Mouse (Mus musculus): ENCODE measurements around the gene Slc16a11. TPM values are rescaled to one million over a fixed set of nuclear protein-coding genes. Genes with fewer than 3 reads are reported as not detected.

Slc16a11 gene
- polyA plus RNA-seq, 1 experiment from 2014 or later = 0.81 TPM

- H3K4me3 ChIP-seq (ENCODE audit: low read depth, low read length) = peak within 1 kb of the TSS; percentile 24
- ATAC-seq (replicated peaks; ENCODE audit: insufficient number of reproducible peaks, low FRiP score, low TSS enrichment, low read depth) = no peak
- no peaks in the 10 kb centered on the region; the same call in 1 of the 2 replicates for H3K4me1 ChIP-seq (ENCODE audit: control insufficient read depth, insufficient read depth, low read length)
- peaks cover 54% of the 10 kb centered on the region for H3K27me3 ChIP-seq (ENCODE audit: control insufficient read depth, insufficient read depth, low read length)
- no peaks in the 10 kb centered on the region for H3K9me3 ChIP-seq (replicated peaks; ENCODE audit: control insufficient read depth, low read length)
- WGBS = 2% methylated on average over 38 of the region's 39 CpGs
- no peak for DNase-seq (ENCODE audit: low spot score)
- H3K4me2 ChIP-seq (ENCODE audit: low read depth, low read length) = peak within 1 kb of the TSS; percentile 49
- no peaks in the 10 kb centered on the region for H3K36me3 ChIP-seq (replicated peaks; ENCODE audit: control insufficient read depth, insufficient read depth, low read depth, low read length)
- no peak within 1 kb of the TSS for H3K27ac ChIP-seq (replicated peaks; ENCODE audit: low read depth, low read length)
- peak within 1 kb of the TSS; percentile 32; the same call in 1 of the 2 replicates for H3K9ac ChIP-seq (replicated peaks; ENCODE audit: low read length)
These were observed 16.9 kb downstream of the Slc16a11 start, which contains the start of gene Bcl6b for GRCm38 (mm10) chr11:70229260-70230010. Gene Bcl6b, minus strand, starts transcription at chr11:70229798.

- Histone ChIP-seq H3K4me2 (ENCODE audit: low read depth, low read length) (peak overlapping the region; percentile 43), H3K27me3 (ENCODE audit: control insufficient read depth, insufficient read depth, low read length) (peaks cover 49% of the 10 kb centered on the region), H3K36me3 (replicated peaks; ENCODE audit: control insufficient read depth, insufficient read depth, low read depth, low read length) (no peaks in the 10 kb centered on the region), H3K9me3 (replicated peaks; ENCODE audit: control insufficient read depth, low read length) (no peaks in the 10 kb centered on the region), H3K4me3 (ENCODE audit: low read depth, low read length) (peak overlapping the region; percentile 9; the same call in 1 of the 2 replicates), H3K27ac (replicated peaks; ENCODE audit: low read depth, low read length) (no peak overlapping the region), H3K9ac (replicated peaks; ENCODE audit: low read length) (0 out of 2 replicates have a peak overlapping the region, but pooled peaks have one; percentile 32), H3K4me1 (ENCODE audit: control insufficient read depth, insufficient read depth, low read length) (no peaks in the 10 kb centered on the region; the same call in 1 of the 2 replicates)
- ATAC-seq (replicated peaks; ENCODE audit: insufficient number of reproducible peaks, low FRiP score, low TSS enrichment, low read depth) = peak; percentile 41; the same call in 1 of the 2 replicates
- WGBS = 3% methylated on average over 32 of the region's 32 CpGs
- DNase-seq (ENCODE audit: low spot score) = peak; percentile 93
These were observed 17.7 kb downstream of the Slc16a11 start for GRCm38 (mm10) chr11:70230239-70230727.

GRCm38 (mm10) chr11:70232546-70232945 lies 20.0 kb downstream of the Slc16a11 start:
- WGBS = 7% methylated on average over 7 of the region's 10 CpGs
- H3K9me3 ChIP-seq (replicated peaks; ENCODE audit: control insufficient read depth, low read length) = no peaks in the 10 kb centered on the region

GRCm38 (mm10) chr11:70233016-70233415 lies 20.5 kb downstream of the Slc16a11 start:
- Histone ChIP-seq H3K27me3 (ENCODE audit: control insufficient read depth, insufficient read depth, low read length) (peaks cover 23% of the 10 kb centered on the region), H3K36me3 (replicated peaks; ENCODE audit: control insufficient read depth, insufficient read depth, low read depth, low read length) (no peaks in the 10 kb centered on the region), H3K9me3 (replicated peaks; ENCODE audit: control insufficient read depth, low read length) (no peaks in the 10 kb centered on the region), H3K4me3 (ENCODE audit: low read depth, low read length) (no peak overlapping the region; the same call in 1 of the 2 replicates), H3K4me2 (ENCODE audit: low read depth, low read length) (peak overlapping the region; percentile 52), H3K4me1 (ENCODE audit: control insufficient read depth, insufficient read depth, low read length) (no peaks in the 10 kb centered on the region; the same call in 1 of the 2 replicates), H3K9ac (replicated peaks; ENCODE audit: low read length) (peak overlapping the region; percentile 70), H3K27ac (replicated peaks; ENCODE audit: low read depth, low read length) (no peak overlapping the region)
- WGBS = 33% methylated on average over 8 of the region's 8 CpGs
- no peak for ATAC-seq (replicated peaks; ENCODE audit: insufficient number of reproducible peaks, low FRiP score, low TSS enrichment, low read depth)
- DNase-seq (ENCODE audit: low spot score) = no peak

More at GRCm38 (mm10) chr11:70232546-70232945, 20.0 kb downstream of the Slc16a11 start:
- peak; percentile 78 for DNase-seq (ENCODE audit: low spot score)
- Histone ChIP-seq H3K27me3 (ENCODE audit: control insufficient read depth, insufficient read depth, low read length) (peaks cover 28% of the 10 kb centered on the region), H3K27ac (replicated peaks; ENCODE audit: low read depth, low read length) (0 out of 2 replicates have a peak overlapping the region, but pooled peaks have one; percentile 13), H3K4me1 (ENCODE audit: control insufficient read depth, insufficient read depth, low read length) (no peaks in the 10 kb centered on the region; the same call in 1 of the 2 replicates), H3K9ac (replicated peaks; ENCODE audit: low read length) (peak overlapping the region; percentile 70), H3K4me3 (ENCODE audit: low read depth, low read length) (peak overlapping the region; percentile 31), H3K36me3 (replicated peaks; ENCODE audit: control insufficient read depth, insufficient read depth, low read depth, low read length) (no peaks in the 10 kb centered on the region), H3K4me2 (ENCODE audit: low read depth, low read length) (peak overlapping the region; percentile 52)
- no peak for ATAC-seq (replicated peaks; ENCODE audit: insufficient number of reproducible peaks, low FRiP score, low TSS enrichment, low read depth)

- Histone ChIP-seq H3K4me3 (ENCODE audit: low read depth, low read length) (no peak overlapping the region), H3K4me1 (ENCODE audit: control insufficient read depth, insufficient read depth, low read length) (no peaks in the 10 kb centered on the region; the same call in none of the 2 replicates), H3K4me2 (ENCODE audit: low read depth, low read length) (no peak overlapping the region), H3K9ac (replicated peaks; ENCODE audit: low read length) (no peak overlapping the region), H3K36me3 (replicated peaks; ENCODE audit: control insufficient read depth, insufficient read depth, low read depth, low read length) (no peaks in the 10 kb centered on the region), H3K27ac (replicated peaks; ENCODE audit: low read depth, low read length) (no peak overlapping the region), H3K9me3 (replicated peaks; ENCODE audit: control insufficient read depth, low read length) (no peaks in the 10 kb centered on the region), H3K27me3 (ENCODE audit: control insufficient read depth, insufficient read depth, low read length) (peaks cover 13% of the 10 kb centered on the region)
- ATAC-seq (replicated peaks; ENCODE audit: insufficient number of reproducible peaks, low FRiP score, low TSS enrichment, low read depth) = no peak
- no peak for DNase-seq (ENCODE audit: low spot score)
- 48% methylated on average over 5 of the region's 5 CpGs for WGBS
These were observed 21.5 kb downstream of the Slc16a11 start for GRCm38 (mm10) chr11:70234037-70234436.

GRCm38 (mm10) chr11:70234497-70234896 lies 21.9 kb downstream of the Slc16a11 start:
- no peak overlapping the region for H3K9ac ChIP-seq (replicated peaks; ENCODE audit: low read length)
- no peak overlapping the region for H3K27ac ChIP-seq (replicated peaks; ENCODE audit: low read depth, low read length)
- H3K9me3 ChIP-seq (replicated peaks; ENCODE audit: control insufficient read depth, low read length) = no peaks in the 10 kb centered on the region
- no peak for DNase-seq (ENCODE audit: low spot score)
- no peaks in the 10 kb centered on the region; the same call in none of the 2 replicates for H3K4me1 ChIP-seq (ENCODE audit: control insufficient read depth, insufficient read depth, low read length)
- H3K4me3 ChIP-seq (ENCODE audit: low read depth, low read length) = no peak overlapping the region
- no peaks in the 10 kb centered on the region for H3K36me3 ChIP-seq (replicated peaks; ENCODE audit: control insufficient read depth, insufficient read depth, low read depth, low read length)
- WGBS = 90% methylated on average over 8 of the region's 8 CpGs
- no peak overlapping the region for H3K4me2 ChIP-seq (ENCODE audit: low read depth, low read length)
- H3K27me3 ChIP-seq (ENCODE audit: control insufficient read depth, insufficient read depth, low read length) = peaks cover 8% of the 10 kb centered on the region
- ATAC-seq (replicated peaks; ENCODE audit: insufficient number of reproducible peaks, low FRiP score, low TSS enrichment, low read depth) = no peak

GRCm38 (mm10) chr11:70235254-70235900 lies 22.8 kb downstream of the Slc16a11 start:
- WGBS = 91% methylated on average over 12 of the region's 12 CpGs
- Histone ChIP-seq H3K4me3 (ENCODE audit: low read depth, low read length) (no peak overlapping the region), H3K4me1 (ENCODE audit: control insufficient read depth, insufficient read depth, low read length) (no peaks in the 10 kb centered on the region; the same call in none of the 2 replicates), H3K27me3 (ENCODE audit: control insufficient read depth, insufficient read depth, low read length) (no peaks in the 10 kb centered on the region), H3K9ac (replicated peaks; ENCODE audit: low read length) (no peak overlapping the region), H3K27ac (replicated peaks; ENCODE audit: low read depth, low read length) (no peak overlapping the region), H3K4me2 (ENCODE audit: low read depth, low read length) (no peak overlapping the region), H3K9me3 (replicated peaks; ENCODE audit: control insufficient read depth, low read length) (no peaks in the 10 kb centered on the region), H3K36me3 (replicated peaks; ENCODE audit: control insufficient read depth, insufficient read depth, low read depth, low read length) (no peaks in the 10 kb centered on the region)
- DNase-seq (ENCODE audit: low spot score) (no peak), ATAC-seq (replicated peaks; ENCODE audit: insufficient number of reproducible peaks, low FRiP score, low TSS enrichment, low read depth) (no peak)
